Mouse (Mus musculus): Measurements from ENCODE around the gene Tas2r137.

Tas2r137 gene

GRCm38 (mm10) chr6:40490933-40491332, at the start of gene Tas2r137:
TSS of gene Tas2r137 (plus strand) at chr6:40491233.
- DNase-seq (ENCODE audit: low spot score), result no peak

- no peak for DNase-seq (ENCODE audit: low spot score)
These were observed 49.8 kb upstream of the Tas2r137 start for GRCm38 (mm10) chr6:40441276-40441675.

GRCm38 (mm10) chr6:40441755-40442154, 49.3 kb upstream of the Tas2r137 start:
- peak; percentile 18 for DNase-seq (ENCODE audit: low spot score)

- DNase-seq (ENCODE audit: low spot score), result no peak
These were observed 47.6 kb upstream of the Tas2r137 start for GRCm38 (mm10) chr6:40443281-40443928.

- no peak for DNase-seq (ENCODE audit: low spot score)
These were observed 42.4 kb upstream of the Tas2r137 start for GRCm38 (mm10) chr6:40448626-40449025.

GRCm38 (mm10) chr6:40454436-40455041, 36.5 kb upstream of the Tas2r137 start:
- peak; percentile 25 for DNase-seq (ENCODE audit: low spot score)

GRCm38 (mm10) chr6:40465710-40466109, 25.3 kb upstream of the Tas2r137 start:
- no peak for DNase-seq (ENCODE audit: low spot score)

- DNase-seq (ENCODE audit: low spot score), result peak; percentile 94
These were observed 19.9 kb upstream of the Tas2r137 start, which contains the start of gene Ssbp1 for GRCm38 (mm10) chr6:40470916-40471719. TSS of gene Ssbp1 (plus strand) at chr6:40471352.

- DNase-seq (ENCODE audit: low spot score), result peak; percentile 5
These were observed 19.4 kb upstream of the Tas2r137 start for GRCm38 (mm10) chr6:40471720-40472010.

- DNase-seq (ENCODE audit: low spot score), result no peak
These were observed 14.9 kb upstream of the Tas2r137 start for GRCm38 (mm10) chr6:40476132-40476531.

GRCm38 (mm10) chr6:40479705-40480104, 11.3 kb upstream of the Tas2r137 start:
- no peak for DNase-seq (ENCODE audit: low spot score)

GRCm38 (mm10) chr6:40482318-40482717, 8.7 kb upstream of the Tas2r137 start:
- no peak for DNase-seq (ENCODE audit: low spot score)

GRCm38 (mm10) chr6:40493229-40493628, 2.2 kb downstream of the Tas2r137 start, which contains the start of gene Tas2r108:
TSS of gene Tas2r108 (plus strand) at chr6:40493529.
- DNase-seq (ENCODE audit: low spot score), result no peak

- no peak for DNase-seq (ENCODE audit: low spot score)
These were observed 28.4 kb downstream of the Tas2r137 start, which contains the start of gene Prss37 for GRCm38 (mm10) chr6:40519408-40519807. TSS of gene Prss37 (minus strand) at chr6:40519508.
